19 mouse cellular contexts compared by ENCODE assay signal in the genomic region with DNA sequence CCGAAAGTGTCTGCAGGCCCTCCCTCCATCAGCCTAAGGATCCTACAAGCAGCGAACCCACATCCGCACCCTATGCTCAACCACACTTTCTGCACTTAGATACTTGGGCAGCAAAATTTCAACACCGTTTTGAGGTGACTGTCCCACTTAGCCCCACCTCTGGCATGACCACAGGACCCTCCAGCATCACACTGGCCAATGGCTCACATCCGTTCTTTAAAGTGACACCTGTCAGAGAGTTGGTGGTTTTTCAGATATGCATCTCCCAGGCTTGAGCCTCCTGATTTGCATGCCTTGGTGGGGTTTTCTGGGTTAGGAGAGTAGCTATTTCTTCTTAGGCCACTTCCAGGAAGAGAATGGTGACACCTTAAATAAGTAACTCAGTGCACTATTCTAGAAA. TPM values are rescaled to one million over a fixed set of nuclear protein-coding genes. Genes with fewer than 3 reads are reported as not detected.
DNase-seq lines count a peak whose midpoint lies in the region; ATAC-seq lines count a peak whose summit lies in the region.
"Had no signal": no experiment of that assay in that cellular context is flagged by ENCODE, and none has a peak within 500 bp of the region (broad histone marks: within the 10 kb centered on the region; RNA-seq: fewer than 3 reads in every experiment).

No protein-coding gene starts in this region.

- no peak overlapping the region for H3K27ac ChIP-seq in midbrain, embryonic 11.5 days (ENCODE audit: low read depth, low read length)
- H3K27ac ChIP-seq in midbrain, embryonic 13.5 days: no peak overlapping the region
- H3K27ac ChIP-seq: forebrain, embryonic 10.5 days; heart, embryonic 13.5 days; hindbrain, postnatal 0 days; midbrain, embryonic 10.5 days had no signal

- H3K4me3 ChIP-seq in midbrain, embryonic 11.5 days (ENCODE audit: low read depth, low read length): no peak overlapping the region
- H3K4me3 ChIP-seq in midbrain, embryonic 13.5 days (replicated peaks): no peak overlapping the region
- H3K4me3 ChIP-seq: forebrain, embryonic 10.5 days; heart, embryonic 13.5 days; midbrain, embryonic 10.5 days; myocyte had no signal

- H3K4me2 ChIP-seq in midbrain, embryonic 11.5 days: no peak overlapping the region
- no peak overlapping the region for H3K4me2 ChIP-seq in midbrain, embryonic 13.5 days (replicated peaks)
- H3K4me2 ChIP-seq: heart, embryonic 13.5 days; liver, embryonic 11.5 days had no signal

- peaks cover 2% of the 10 kb centered on the region; the same call in 1 of the 2 replicates for H3K4me1 ChIP-seq in midbrain, embryonic 11.5 days (ENCODE audit: control insufficient read depth, insufficient read depth, low read length)
- H3K4me1 ChIP-seq in midbrain, embryonic 13.5 days (replicated peaks): peaks cover 18% of the 10 kb centered on the region

- WGBS in midbrain, embryonic 11.5 days: 91% methylated on average over 5 of the region's 5 CpGs
- WGBS in midbrain, embryonic 13.5 days: 93% methylated on average over 5 of the region's 5 CpGs

- no peaks in the 10 kb centered on the region for H3K36me3 ChIP-seq in midbrain, embryonic 11.5 days (ENCODE audit: control insufficient read depth, insufficient read depth, low read length)
- no peaks in the 10 kb centered on the region for H3K36me3 ChIP-seq in midbrain, embryonic 13.5 days
- H3K36me3 ChIP-seq: forebrain, embryonic 10.5 days; midbrain, embryonic 10.5 days had no signal

- H3K9me3 ChIP-seq in midbrain, embryonic 11.5 days (ENCODE audit: control insufficient read depth, low read length): no peaks in the 10 kb centered on the region
- H3K9me3 ChIP-seq in midbrain, embryonic 13.5 days: no peaks in the 10 kb centered on the region
- H3K9me3 ChIP-seq: forebrain, embryonic 10.5 days; heart, embryonic 13.5 days; midbrain, embryonic 10.5 days had no signal

- no peak overlapping the region for H3K9ac ChIP-seq in midbrain, embryonic 11.5 days (ENCODE audit: low read length)
- no peak overlapping the region for H3K9ac ChIP-seq in midbrain, embryonic 13.5 days (replicated peaks)
- H3K9ac ChIP-seq: heart, embryonic 13.5 days had no signal

- no peak for ATAC-seq in midbrain, embryonic 11.5 days (ENCODE audit: low FRiP score)
- no peak for ATAC-seq in midbrain, embryonic 13.5 days
- peak; percentile 97 for ATAC-seq in inflammation-experienced regulatory T-cells, adult 6 months
- ATAC-seq: hindbrain, postnatal 0 days had no signal

- no peaks in the 10 kb centered on the region for H3K27me3 ChIP-seq in midbrain, embryonic 11.5 days (ENCODE audit: control insufficient read depth, insufficient read depth, low read length)
- H3K27me3 ChIP-seq in midbrain, embryonic 13.5 days: no peaks in the 10 kb centered on the region
- H3K27me3 ChIP-seq: heart, embryonic 13.5 days had no signal

- peak; percentile 4 for DNase-seq in midbrain, embryonic 11.5 days (ENCODE audit: low spot score, missing footprints)
- DNase-seq in spleen, postnatal 36 days (ENCODE audit: low spot score in 2 of 2): peak; percentile 30 to 34
- DNase-seq in adrenal gland, adult 2 months: no peak
- no peak for DNase-seq in embryo, embryonic 9.5 days (ENCODE audit: extremely low spot score)
- DNase-seq in adrenal gland, postnatal 14 days: no peak
- DNase-seq in right cerebral cortex, postnatal 10 days (ENCODE audit: low spot score in 2 of 2): no peak
- DNase-seq: cerebellum, adult 18-20 months; heart, postnatal 4 days; kidney, adult 9 months; kidney, postnatal 4 days; right cerebral cortex, postnatal 14 days had no signal

RNA-seq across cellular contexts. Expression of gene Osbpl3, which starts 39.1 kb away (rescaled TPM):
- polyA plus RNA-seq in midbrain, embryonic 11.5 days (2014; fragmentation: Nextera tagmentation; extraction: Ambion mirVana): 6.7 and 7.3 TPM in 2 replicates
- polyA plus RNA-seq in midbrain, embryonic 13.5 days (2015; fragmentation: Nextera tagmentation; extraction: Ambion mirVana): 6.7 and 8.6 TPM in 2 replicates
- 10 to 100 TPM; 29.3 to 61.8 (median 33.5) TPM for polyA plus RNA-seq in inflammation-experienced regulatory T-cells, adult 6 months (2017; shearing (Covaris generic))
- total RNA-seq in adrenal gland, adult 2 months (2021): 10 to 100 TPM; 28.2 to 97.9 TPM
- polyA plus RNA-seq in adrenal gland, adult 2 months (2012; rRNA removed): 11.0 and 13.0 TPM in 2 replicates
- total RNA-seq in adrenal gland, postnatal 14 days (2021): 35.9 and 37.4 TPM in 2 replicates

Comparison
In these comparisons a context has a peak if more than half of its experiments do, and no peak if none do; other contexts are left out.
1. DNase-seq: peak in midbrain, embryonic 11.5 days (single experiment) and spleen, postnatal 36 days (2 of 2); none in adrenal gland, adult 2 months (single experiment), embryo, embryonic 9.5 days (single experiment), adrenal gland, postnatal 14 days (single experiment) and right cerebral cortex, postnatal 10 days (0 of 2).